In genomic region chr13:36295848-36296247, GRCm38 (mm10) we compare ENCODE assay signal across 9 mouse cellular contexts.
DNase-seq lines count a peak whose midpoint lies in the region; ATAC-seq lines count a peak whose summit lies in the region.
"Had no signal": no experiment of that assay in that cellular context is flagged by ENCODE, and none has a peak within 500 bp of the region (broad histone marks: within the 10 kb centered on the region; RNA-seq: fewer than 3 reads in every experiment).

No protein-coding gene starts in this region.

- H3K27ac ChIP-seq in hindbrain, embryonic 13.5 days = no peak overlapping the region
- no peak overlapping the region; the same call in 1 of the 2 replicates for H3K27ac ChIP-seq in hindbrain, embryonic 12.5 days
- no peak overlapping the region for H3K27ac ChIP-seq in kidney, embryonic 14.5 days (ENCODE audit: low read depth, low read length)
- H3K27ac ChIP-seq in lung, embryonic 16.5 days (ENCODE audit: low read length) = peak overlapping the region; percentile 69
- H3K27ac ChIP-seq in stomach, embryonic 15.5 days = peak overlapping the region; percentile 57

- H3K4me2 ChIP-seq in hindbrain, embryonic 13.5 days = no peak overlapping the region
- H3K4me2 ChIP-seq in hindbrain, embryonic 12.5 days (replicated peaks) = no peak overlapping the region
- H3K4me2 ChIP-seq in kidney, embryonic 14.5 days (replicated peaks; ENCODE audit: low read depth, low read length) = no peak overlapping the region
- H3K4me2 ChIP-seq in lung, embryonic 16.5 days (ENCODE audit: low read depth, low read length) = peak overlapping the region; percentile 8; the same call in 1 of the 2 replicates
- no peak overlapping the region for H3K4me2 ChIP-seq in stomach, embryonic 15.5 days

- H3K9ac ChIP-seq in hindbrain, embryonic 13.5 days = no peak overlapping the region
- no peak overlapping the region for H3K9ac ChIP-seq in hindbrain, embryonic 12.5 days
- no peak overlapping the region for H3K9ac ChIP-seq in kidney, embryonic 14.5 days (ENCODE audit: low read depth, low read length)
- H3K9ac ChIP-seq in lung, embryonic 16.5 days (ENCODE audit: low read length) = no peak overlapping the region
- H3K9ac ChIP-seq in stomach, embryonic 15.5 days = no peak overlapping the region

- H3K4me3 ChIP-seq in hindbrain, embryonic 13.5 days = no peak overlapping the region
- no peak overlapping the region for H3K4me3 ChIP-seq in hindbrain, embryonic 12.5 days
- H3K4me3 ChIP-seq in kidney, embryonic 14.5 days (ENCODE audit: low read length) = no peak overlapping the region
- H3K4me3 ChIP-seq in lung, embryonic 16.5 days (ENCODE audit: low read length) = no peak overlapping the region
- no peak overlapping the region for H3K4me3 ChIP-seq in stomach, embryonic 15.5 days (replicated peaks)
- H3K4me3 ChIP-seq: erythroblast, embryonic 14.5 days had no signal

- WGBS in hindbrain, embryonic 13.5 days = 30% methylated on average over 6 of the region's 6 CpGs
- WGBS in hindbrain, embryonic 12.5 days = 36% methylated on average over 6 of the region's 6 CpGs
- 11% methylated on average over 6 of the region's 6 CpGs for WGBS in kidney, embryonic 14.5 days
- WGBS in lung, embryonic 16.5 days = 8% methylated on average over 6 of the region's 6 CpGs
- WGBS in stomach, embryonic 15.5 days = 10% methylated on average over 6 of the region's 6 CpGs

- peak; percentile 36 to 67 for DNase-seq in adrenal gland, postnatal 36 days
- DNase-seq in heart, adult 8-10 months (ENCODE audit: low spot score) = peak; percentile 56
- DNase-seq in natural killer cell, adult 2 months (ENCODE audit: low spot score in 2 of 2) = no peak

- no peaks in the 10 kb centered on the region for H3K9me3 ChIP-seq in hindbrain, embryonic 13.5 days
- no peaks in the 10 kb centered on the region for H3K9me3 ChIP-seq in hindbrain, embryonic 12.5 days (replicated peaks)
- H3K9me3 ChIP-seq in kidney, embryonic 14.5 days (ENCODE audit: control insufficient read depth, low read length) = no peaks in the 10 kb centered on the region
- H3K9me3 ChIP-seq in lung, embryonic 16.5 days (ENCODE audit: control insufficient read depth, low read length) = no peaks in the 10 kb centered on the region
- no peaks in the 10 kb centered on the region for H3K9me3 ChIP-seq in stomach, embryonic 15.5 days

- H3K36me3 ChIP-seq in hindbrain, embryonic 13.5 days = no peaks in the 10 kb centered on the region
- H3K36me3 ChIP-seq in hindbrain, embryonic 12.5 days = no peaks in the 10 kb centered on the region
- H3K36me3 ChIP-seq in kidney, embryonic 14.5 days (ENCODE audit: control insufficient read depth, insufficient read depth, low read length) = no peaks in the 10 kb centered on the region
- H3K36me3 ChIP-seq in lung, embryonic 16.5 days (ENCODE audit: control insufficient read depth, insufficient read depth, low read length) = no peaks in the 10 kb centered on the region
- no peaks in the 10 kb centered on the region for H3K36me3 ChIP-seq in stomach, embryonic 15.5 days

- peaks cover 23% of the 10 kb centered on the region for H3K4me1 ChIP-seq in hindbrain, embryonic 13.5 days (replicated peaks)
- H3K4me1 ChIP-seq in hindbrain, embryonic 12.5 days = peaks cover 22% of the 10 kb centered on the region
- peaks cover 22% of the 10 kb centered on the region; the same call in 1 of the 2 replicates for H3K4me1 ChIP-seq in kidney, embryonic 14.5 days (ENCODE audit: control insufficient read depth, insufficient read depth, low read length)
- peaks cover 29% of the 10 kb centered on the region for H3K4me1 ChIP-seq in lung, embryonic 16.5 days (replicated peaks; ENCODE audit: control insufficient read depth, insufficient read depth, low read length)
- peaks cover 20% of the 10 kb centered on the region for H3K4me1 ChIP-seq in stomach, embryonic 15.5 days

- peak; percentile 54; the same call in 1 of the 2 replicates for ATAC-seq in hindbrain, embryonic 13.5 days (ENCODE audit: low FRiP score)
- no peak for ATAC-seq in hindbrain, embryonic 12.5 days (ENCODE audit: low FRiP score)
- ATAC-seq in kidney, embryonic 14.5 days (ENCODE audit: low FRiP score, low TSS enrichment) = peak; percentile 76
- peak; percentile 93 for ATAC-seq in lung, embryonic 16.5 days (ENCODE audit: low read depth)
- ATAC-seq in stomach, embryonic 15.5 days (ENCODE audit: insufficient read depth, low FRiP score, low read depth) = peak; percentile 83

- 0 out of 2 replicates have a peak, but pooled peaks cover 6% of the 10 kb centered on the region for H3K27me3 ChIP-seq in hindbrain, embryonic 13.5 days
- H3K27me3 ChIP-seq in hindbrain, embryonic 12.5 days = no peaks in the 10 kb centered on the region
- H3K27me3 ChIP-seq in kidney, embryonic 14.5 days (ENCODE audit: control insufficient read depth, insufficient read depth, low read length) = no peaks in the 10 kb centered on the region
- no peaks in the 10 kb centered on the region for H3K27me3 ChIP-seq in lung, embryonic 16.5 days (ENCODE audit: control insufficient read depth, insufficient read depth, low read depth, low read length)
- H3K27me3 ChIP-seq in stomach, embryonic 15.5 days (replicated peaks) = no peaks in the 10 kb centered on the region

Comparison
In these comparisons a context has a peak if more than half of its experiments do, and no peak if none do; other contexts are left out.
1. H3K27ac ChIP-seq: peak in lung, embryonic 16.5 days (single experiment) and stomach, embryonic 15.5 days (single experiment); none in hindbrain, embryonic 13.5 days (single experiment), hindbrain, embryonic 12.5 days (single experiment) and kidney, embryonic 14.5 days (single experiment).
2. DNase-seq: peak in adrenal gland, postnatal 36 days (2 of 2) and heart, adult 8-10 months (single experiment); none in natural killer cell, adult 2 months (0 of 2).